Mouse (Mus musculus) heart, embryonic 16.5 days (tissue): ENCODE measurements at regions not wholly inside any gene's neighbourhood (a gene's known extent, or its start where the extent isn't known, plus 50 kb on each side); places are given as distances from the start of the nearest gene placed in this dataset.

Source experiments
- ATAC-seq: fragments of 200-750 bp; cut with Nextera tagmentation; replicated peaks from 2 replicates; pipeline ENCODE4 v1.8.0; 2017; ENCODE audit warnings: moderate number of reproducible peaks; ENCODE audit not compliant: insufficient read depth, low FRiP score; ENCODE audit errors: extremely low read depth
- H3K27ac ChIP-seq: fragments of 300-500 bp; sonication (generic); 2 replicates; pipeline ENCODE4 v1.5.1; 2014; ENCODE audit warnings: mild to moderate bottlenecking, low read length, control low read depth, moderate library complexity
- H3K27me3 ChIP-seq: fragments of 300-500 bp; sonication (generic); 2 replicates; pipeline ENCODE4 v1.6.1; 2014; ENCODE audit warnings: low read length, mixed read lengths; ENCODE audit not compliant: control insufficient read depth, insufficient read depth
- H3K36me3 ChIP-seq: fragments of 300-500 bp; sonication (generic); 2 replicates; pipeline ENCODE4 v1.6.1; 2014; ENCODE audit not compliant: control insufficient read depth, insufficient read depth
- H3K4me1 ChIP-seq: fragments of 300-500 bp; sonication (generic); 2 replicates; pipeline ENCODE4 v1.6.1; 2014; ENCODE audit warnings: low read length, mixed read lengths; ENCODE audit not compliant: control insufficient read depth, insufficient read depth
- H3K4me2 ChIP-seq: fragments of 300-500 bp; sonication (generic); 2 replicates; pipeline ENCODE4 v1.6.1; 2014; ENCODE audit warnings: low read depth, mild to moderate bottlenecking, control low read depth, low read length
- H3K4me3 ChIP-seq: fragments of 300-500 bp; sonication (generic); 2 replicates; pipeline ENCODE4 v1.5.1; 2014; ENCODE audit warnings: mild to moderate bottlenecking, control low read depth, low read length
- H3K9ac ChIP-seq: fragments of 300-500 bp; sonication (generic); 2 replicates; pipeline ENCODE4 v1.6.1; 2014; ENCODE audit warnings: low read length, control low read depth
- H3K9me3 ChIP-seq: fragments of 300-500 bp; sonication (generic); replicated peaks from 2 replicates; pipeline ENCODE4 v1.6.1; 2016; ENCODE audit warnings: low read length; ENCODE audit not compliant: control insufficient read depth
- WGBS: fragments of 180-500 bp; shearing (Covaris S2); extraction: QIAGEN DNeasy Blood & Tissue Kit; methylation state at CpG from one replicate; pipeline ENCODE4 v1.1.7; 2014; 5-methylcytosine and 5-hydroxymethylcytosine counted together

DNA sequence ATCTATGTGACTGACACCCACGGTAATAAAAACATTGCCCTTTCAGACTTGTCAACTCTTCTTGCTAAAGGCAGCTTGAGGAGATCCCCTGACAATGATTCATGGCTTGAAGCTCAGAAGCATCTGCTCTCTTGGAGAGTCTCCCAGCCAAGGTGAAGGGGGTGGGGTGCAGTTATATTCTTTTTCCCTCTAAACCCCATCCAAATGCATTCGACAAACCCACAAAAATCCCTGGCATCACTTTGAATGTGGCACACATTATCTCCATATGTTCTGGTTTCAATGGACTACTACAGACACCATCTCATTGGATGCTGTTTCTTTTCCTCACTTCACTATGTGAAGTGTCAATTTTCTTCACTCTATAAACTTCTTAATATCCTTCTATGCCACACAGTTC is 603.0 kb upstream of the Rag2 start:
- WGBS: 65% methylated on average over 2 of the region's 2 CpGs
- Histone ChIP-seq H3K4me3 (no peak overlapping the region), H3K27ac (no peak overlapping the region), H3K27me3 (no peaks in the 10 kb centered on the region), H3K9me3 (no peaks in the 10 kb centered on the region), H3K9ac (no peak overlapping the region), H3K36me3 (no peaks in the 10 kb centered on the region), H3K4me2 (no peak overlapping the region), H3K4me1 (no peaks in the 10 kb centered on the region)
- ATAC-seq: no peak

DNA sequence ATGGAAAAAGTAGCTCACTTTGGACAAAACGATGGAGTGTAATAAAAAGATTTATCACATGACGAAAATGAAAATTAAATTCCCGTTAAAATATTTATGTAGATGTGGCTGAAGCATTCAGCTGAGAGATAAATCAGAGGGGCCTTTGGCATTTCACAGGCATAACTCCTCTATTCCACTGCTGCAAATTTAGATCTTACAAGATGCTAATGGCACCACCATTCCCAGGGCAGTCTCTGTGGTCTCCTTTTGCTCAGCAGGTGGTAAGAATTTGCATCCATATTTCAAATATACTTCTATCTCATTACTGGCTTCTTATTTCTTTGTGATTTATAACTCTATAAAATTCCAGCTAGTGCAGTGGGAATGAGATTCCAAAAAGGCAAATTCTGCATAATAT is 581.5 kb upstream of the Rag2 start:
- no peak for ATAC-seq
- Histone ChIP-seq H3K36me3 (no peaks in the 10 kb centered on the region), H3K4me2 (no peak overlapping the region), H3K27me3 (no peaks in the 10 kb centered on the region), H3K4me3 (no peak overlapping the region), H3K27ac (no peak overlapping the region), H3K9ac (no peak overlapping the region), H3K4me1 (no peaks in the 10 kb centered on the region), H3K9me3 (no peaks in the 10 kb centered on the region)
- 78% methylated on average over 3 of the region's 3 CpGs for WGBS

DNA sequence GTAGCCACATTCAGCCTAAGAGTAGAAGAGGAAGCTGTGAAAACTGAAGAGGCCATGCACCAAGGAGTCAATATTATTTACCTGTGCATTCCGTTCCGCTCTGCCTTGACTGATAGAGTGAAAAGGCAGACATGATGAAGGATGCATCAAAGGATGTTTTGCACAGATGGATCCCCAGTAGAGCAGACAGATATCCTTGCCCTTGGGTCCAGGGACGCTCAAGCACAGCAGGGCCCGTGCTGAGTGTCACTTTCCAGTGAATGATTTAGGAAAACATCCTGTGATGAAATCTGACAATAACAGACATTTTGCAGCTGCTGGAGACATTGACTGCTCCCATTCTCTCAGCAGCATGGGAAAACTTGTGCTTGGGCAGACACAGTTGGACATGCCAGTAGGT is 561.6 kb upstream of the Rag2 start:
- WGBS: 53% methylated on average over 4 of the region's 4 CpGs
- no peaks in the 10 kb centered on the region for H3K9me3 ChIP-seq
- H3K9ac ChIP-seq: no peak overlapping the region
- no peaks in the 10 kb centered on the region for H3K4me1 ChIP-seq
- no peak overlapping the region for H3K4me3 ChIP-seq
- ATAC-seq: no peak; the same call in 1 of the 2 replicates
- no peak overlapping the region for H3K4me2 ChIP-seq
- no peak overlapping the region for H3K27ac ChIP-seq
- H3K27me3 ChIP-seq: no peaks in the 10 kb centered on the region
- H3K36me3 ChIP-seq: no peaks in the 10 kb centered on the region

DNA sequence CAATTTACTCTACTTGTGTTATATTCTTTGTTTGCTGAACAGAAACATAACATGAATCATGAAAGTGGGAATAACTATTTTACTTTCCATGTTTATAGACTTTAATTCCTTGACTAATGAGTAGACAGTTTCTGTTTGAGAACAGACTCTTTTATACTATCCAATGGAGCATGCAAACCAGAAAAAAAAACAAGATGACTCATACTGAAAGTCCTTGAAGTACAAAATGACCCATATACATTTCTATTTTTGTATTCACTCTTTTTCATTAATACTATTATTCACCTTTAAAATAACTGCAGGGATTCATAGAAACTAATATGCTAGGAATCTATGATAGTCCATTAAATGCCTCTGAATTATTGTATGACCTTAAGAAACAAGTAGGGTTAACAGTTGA is 549.5 kb upstream of the Rag2 start:
- Histone ChIP-seq H3K27ac (no peak overlapping the region), H3K36me3 (no peaks in the 10 kb centered on the region), H3K4me3 (no peak overlapping the region), H3K4me1 (no peaks in the 10 kb centered on the region), H3K9ac (no peak overlapping the region), H3K4me2 (no peak overlapping the region), H3K9me3 (no peaks in the 10 kb centered on the region), H3K27me3 (no peaks in the 10 kb centered on the region)
- ATAC-seq: no peak

- no peak overlapping the region for H3K9ac ChIP-seq
- ATAC-seq: no peak
- no peak overlapping the region for H3K27ac ChIP-seq
- H3K4me2 ChIP-seq: no peak overlapping the region
- no peaks in the 10 kb centered on the region for H3K27me3 ChIP-seq
- 71% methylated on average over 1 of the region's 1 CpGs for WGBS
- H3K36me3 ChIP-seq: no peaks in the 10 kb centered on the region
- no peaks in the 10 kb centered on the region for H3K9me3 ChIP-seq
- H3K4me3 ChIP-seq: no peak overlapping the region
- no peaks in the 10 kb centered on the region for H3K4me1 ChIP-seq
Observed at GRCm38 (mm10) chr2:101080231-101080630, 544.3 kb upstream of the Rag2 start.

GRCm38 (mm10) chr2:101083813-101084212 is 540.7 kb upstream of the Rag2 start:
- no peaks in the 10 kb centered on the region for H3K36me3 ChIP-seq
- no peak overlapping the region for H3K27ac ChIP-seq
- H3K4me1 ChIP-seq: no peaks in the 10 kb centered on the region
- H3K4me3 ChIP-seq: no peak overlapping the region
- ATAC-seq: no peak
- no peak overlapping the region for H3K4me2 ChIP-seq
- no peaks in the 10 kb centered on the region for H3K27me3 ChIP-seq
- H3K9me3 ChIP-seq: no peaks in the 10 kb centered on the region
- H3K9ac ChIP-seq: no peak overlapping the region

DNA sequence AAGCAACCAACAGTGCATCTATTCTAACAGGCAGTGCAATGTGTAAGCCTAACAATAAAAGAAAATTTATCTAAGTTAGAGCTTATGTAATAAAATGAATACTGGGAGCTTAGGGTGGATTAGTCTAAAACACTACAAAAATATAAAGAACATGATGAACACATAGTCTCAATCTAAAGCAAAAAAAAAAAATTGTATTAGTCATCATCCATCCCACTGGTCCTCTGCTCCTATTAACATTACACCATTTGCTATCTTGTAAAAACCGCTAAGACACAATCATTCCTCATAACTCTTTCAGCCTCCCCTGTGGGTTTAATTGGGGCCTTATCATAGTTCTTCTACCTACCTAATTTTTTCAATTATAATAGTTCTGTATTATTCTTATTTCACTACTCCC is 539.9 kb upstream of the Rag2 start:
- Histone ChIP-seq H3K27ac (no peak overlapping the region), H3K27me3 (no peaks in the 10 kb centered on the region), H3K36me3 (no peaks in the 10 kb centered on the region), H3K9ac (no peak overlapping the region), H3K4me1 (no peaks in the 10 kb centered on the region), H3K4me3 (no peak overlapping the region), H3K9me3 (no peaks in the 10 kb centered on the region), H3K4me2 (no peak overlapping the region)
- 89% methylated on average over 1 of the region's 1 CpGs for WGBS
- ATAC-seq: no peak

DNA sequence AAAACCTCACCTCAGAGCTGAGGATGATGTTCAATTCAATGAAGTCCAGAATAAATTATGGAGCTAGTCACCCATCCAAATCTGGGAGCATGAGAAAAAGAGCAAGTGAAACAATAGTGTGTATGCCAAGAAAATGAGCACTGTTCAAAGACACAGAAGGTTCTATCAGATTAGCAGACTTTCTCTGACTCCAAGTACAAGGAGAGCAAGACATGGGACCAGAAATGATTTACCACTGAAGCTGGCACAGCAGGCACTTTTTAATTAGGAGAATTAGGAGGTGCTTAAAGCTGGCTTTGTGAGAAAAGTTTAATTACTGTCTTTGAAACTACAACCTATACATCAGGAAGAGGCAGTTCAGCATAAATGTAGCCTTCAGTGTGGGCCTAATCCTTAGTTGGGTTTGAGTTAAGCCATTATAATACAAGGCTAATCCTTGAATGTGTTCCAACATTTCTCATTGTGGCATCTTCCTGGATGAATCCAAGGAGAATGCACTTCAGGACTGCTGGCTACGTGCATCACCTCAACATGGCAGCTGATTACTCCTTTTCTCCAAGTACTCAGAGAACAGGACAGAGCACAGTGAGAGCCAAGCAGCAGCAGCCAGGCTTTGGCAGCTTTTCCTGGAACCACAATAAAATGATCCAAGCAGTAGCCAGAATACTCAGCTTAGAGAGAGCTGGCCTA is 517.2 kb upstream of the Rag2 start:
- H3K27me3 ChIP-seq: no peaks in the 10 kb centered on the region
- no peak overlapping the region for H3K9ac ChIP-seq
- no peak for ATAC-seq
- no peaks in the 10 kb centered on the region for H3K4me1 ChIP-seq
- no peak overlapping the region for H3K4me3 ChIP-seq
- 53% methylated on average over 1 of the region's 1 CpGs for WGBS
- H3K4me2 ChIP-seq: no peak overlapping the region
- no peak overlapping the region for H3K27ac ChIP-seq
- no peaks in the 10 kb centered on the region for H3K36me3 ChIP-seq
- H3K9me3 ChIP-seq: no peaks in the 10 kb centered on the region

GRCm38 (mm10) chr2:101136867-101137266 is 487.7 kb upstream of the Rag2 start:
- ATAC-seq: no peak
- Histone ChIP-seq H3K27me3 (no peaks in the 10 kb centered on the region), H3K36me3 (no peaks in the 10 kb centered on the region), H3K4me1 (no peaks in the 10 kb centered on the region), H3K9me3 (no peaks in the 10 kb centered on the region), H3K4me2 (no peak overlapping the region), H3K9ac (no peak overlapping the region), H3K27ac (no peak overlapping the region), H3K4me3 (no peak overlapping the region)
- 21% methylated on average over 1 of the region's 1 CpGs for WGBS
